Mouse (Mus musculus) hindbrain, embryonic 11.5 days (tissue): ENCODE measurements around the gene Dok4. TPM values are rescaled to one million over a fixed set of nuclear protein-coding genes. Genes with fewer than 3 reads are reported as not detected.
A peak's percentile ranks its signal among the peaks of the same experiment; 100 is the strongest.

ENCODE experiments used
- ATAC-seq: fragments of 200-750 bp; cut with Nextera tagmentation; 2 replicates; pipeline ENCODE4 v1.8.0; 2017; ENCODE audit warnings: mild to moderate bottlenecking, moderate TSS enrichment, moderate library complexity; ENCODE audit not compliant: low FRiP score
- DNase-seq: peaks from one replicate; pipeline ENCODE4 v3.0.0-alpha.2; 2015; ENCODE audit warnings: low spot score
- H3K27ac ChIP-seq: fragments of 300-500 bp; sonication (generic); 2 replicates; pipeline ENCODE4 v1.5.1; 2014; ENCODE audit warnings: mild to moderate bottlenecking, low read depth, low read length
- H3K27me3 ChIP-seq: fragments of 300-500 bp; sonication (generic); 2 replicates; pipeline ENCODE4 v1.6.1; 2014; ENCODE audit warnings: mild to moderate bottlenecking, low read length, moderate library complexity, mixed read lengths; ENCODE audit not compliant: control insufficient read depth, insufficient read depth
- H3K36me3 ChIP-seq: fragments of 300-500 bp; sonication (generic); 2 replicates; pipeline ENCODE4 v1.6.1; 2014; ENCODE audit warnings: mild to moderate bottlenecking, low read length, moderate library complexity, mixed read lengths; ENCODE audit not compliant: control insufficient read depth, insufficient read depth
- H3K4me1 ChIP-seq: fragments of 300-500 bp; sonication (generic); replicated peaks from 2 replicates; pipeline ENCODE4 v1.6.1; 2014; ENCODE audit warnings: low read length, mixed read lengths; ENCODE audit not compliant: control insufficient read depth, insufficient read depth
- H3K4me2 ChIP-seq: fragments of 300-500 bp; sonication (generic); replicated peaks from 2 replicates; pipeline ENCODE4 v1.6.1; 2014; ENCODE audit warnings: mild to moderate bottlenecking, low read depth, low read length
- H3K4me3 ChIP-seq: fragments of 300-500 bp; sonication (generic); 2 replicates; pipeline ENCODE4 v1.5.1; 2014; ENCODE audit warnings: low read depth, low read length
- H3K9ac ChIP-seq: fragments of 300-500 bp; sonication (generic); 2 replicates; pipeline ENCODE4 v1.6.1; 2014; ENCODE audit warnings: low read depth, low read length
- H3K9me3 ChIP-seq: fragments of 300-500 bp; sonication (generic); 2 replicates; pipeline ENCODE4 v1.6.1; 2016; ENCODE audit warnings: low read length; ENCODE audit not compliant: control insufficient read depth
- WGBS: fragments of 180-500 bp; shearing (Covaris S2); extraction: QIAGEN DNeasy Blood & Tissue Kit; methylation state at CpG from one replicate; pipeline ENCODE4 v1.1.7; 2014; 5-methylcytosine and 5-hydroxymethylcytosine counted together
- polyA plus RNA-seq: library from polyadenylated mRNA; unstranded; fragments of >200 nt; fragmentation: Nextera tagmentation; extraction: Ambion mirVana; gene quantifications from 2 replicates; pipeline ENCODE4 v1.2.1, GENCODE M21; 2014

Gene Dok4
- polyA plus RNA-seq, 1 experiment from 2014 or later: 14.7 TPM

DNA sequence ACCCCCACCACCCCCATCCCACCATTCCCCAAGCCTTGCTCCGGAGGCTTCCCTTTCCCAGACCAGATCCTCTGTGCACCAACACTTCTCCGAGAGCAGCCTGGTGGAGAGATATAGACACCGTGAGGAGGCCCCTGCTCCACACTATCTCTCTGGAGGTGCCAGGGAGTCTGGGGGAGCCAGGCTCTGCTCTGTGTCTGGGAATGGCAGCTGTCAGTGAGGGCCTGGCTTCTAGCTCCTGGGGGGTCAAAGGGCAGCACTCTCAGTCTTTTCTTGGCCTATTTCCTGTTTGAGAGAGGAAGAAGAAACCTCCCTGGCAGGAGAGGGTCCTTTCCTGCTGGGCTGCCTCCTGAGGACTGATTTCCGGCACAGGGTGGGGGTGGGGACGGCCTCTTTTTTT is 24.9 kb upstream of the Dok4 start:
- no peaks in the 10 kb centered on the region for H3K4me1 ChIP-seq
- H3K27ac ChIP-seq: no peak overlapping the region
- ATAC-seq (no peak), DNase-seq (no peak)
- H3K27me3 ChIP-seq: no peaks in the 10 kb centered on the region; the same call in 1 of the 2 replicates
- WGBS: 22% methylated on average over 5 of the region's 5 CpGs
- no peaks in the 10 kb centered on the region for H3K36me3 ChIP-seq
- H3K4me3 ChIP-seq: no peak overlapping the region
- no peak overlapping the region for H3K4me2 ChIP-seq
- H3K9me3 ChIP-seq: no peaks in the 10 kb centered on the region
- no peak overlapping the region for H3K9ac ChIP-seq

DNA sequence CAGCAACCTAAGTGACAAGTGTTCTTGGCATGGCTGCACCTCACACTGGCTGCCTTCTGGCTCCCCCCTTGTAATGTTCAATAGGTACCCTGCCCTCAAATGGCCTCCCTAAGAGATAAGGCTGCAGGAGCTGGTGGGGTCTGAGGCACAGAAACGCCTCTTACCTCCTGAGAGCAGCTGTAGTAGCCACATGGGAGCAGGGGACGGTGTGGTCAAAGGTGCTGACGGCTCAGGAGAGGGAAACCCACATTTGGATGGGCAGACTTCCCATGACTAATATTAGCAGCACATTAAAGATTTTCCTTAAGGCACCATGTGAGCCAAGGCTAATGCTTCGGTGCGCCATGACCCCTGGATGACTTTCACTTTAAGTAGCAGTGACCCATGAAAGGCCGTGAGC is 24.5 kb upstream of the Dok4 start:
- no peaks in the 10 kb centered on the region for H3K9me3 ChIP-seq
- H3K4me2 ChIP-seq: no peak overlapping the region
- H3K36me3 ChIP-seq: no peaks in the 10 kb centered on the region
- no peaks in the 10 kb centered on the region; the same call in 1 of the 2 replicates for H3K27me3 ChIP-seq
- 16% methylated on average over 6 of the region's 6 CpGs for WGBS
- ATAC-seq (no peak), DNase-seq (no peak)
- H3K4me1 ChIP-seq: no peaks in the 10 kb centered on the region
- no peak overlapping the region for H3K9ac ChIP-seq
- no peak overlapping the region for H3K4me3 ChIP-seq
- H3K27ac ChIP-seq: no peak overlapping the region

DNA sequence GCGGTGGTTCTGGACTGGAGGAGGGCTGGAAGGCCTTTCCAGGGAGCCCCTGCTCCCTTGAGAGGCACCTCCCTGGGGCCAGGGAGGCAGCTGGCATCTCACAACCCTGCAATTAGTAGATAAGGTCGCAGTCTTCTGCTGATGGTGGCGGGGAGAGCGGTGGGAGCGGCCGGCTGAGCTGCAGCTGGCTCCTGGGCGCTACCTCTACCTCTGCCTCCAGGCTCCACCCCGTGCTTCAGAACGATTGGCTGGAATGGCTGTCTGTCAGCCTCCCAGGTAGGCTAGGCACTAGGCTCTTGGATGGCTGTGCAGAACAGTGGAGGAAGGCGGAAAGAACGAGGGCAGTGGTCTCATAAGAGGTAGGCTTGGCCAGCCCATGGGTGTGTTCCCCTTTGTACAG is 23.1 kb upstream of the Dok4 start:
- no peaks in the 10 kb centered on the region; the same call in 1 of the 2 replicates for H3K27me3 ChIP-seq
- H3K4me3 ChIP-seq: no peak overlapping the region
- no peak overlapping the region for H3K4me2 ChIP-seq
- H3K27ac ChIP-seq: no peak overlapping the region
- no peaks in the 10 kb centered on the region for H3K36me3 ChIP-seq
- ATAC-seq (peak; percentile 18; the same call in 1 of the 2 replicates), DNase-seq (no peak)
- H3K9ac ChIP-seq: 0 out of 2 replicates have a peak overlapping the region, but pooled peaks have one; percentile 27
- H3K9me3 ChIP-seq: no peaks in the 10 kb centered on the region
- no peaks in the 10 kb centered on the region for H3K4me1 ChIP-seq
- 9% methylated on average over 11 of the region's 11 CpGs for WGBS

DNA sequence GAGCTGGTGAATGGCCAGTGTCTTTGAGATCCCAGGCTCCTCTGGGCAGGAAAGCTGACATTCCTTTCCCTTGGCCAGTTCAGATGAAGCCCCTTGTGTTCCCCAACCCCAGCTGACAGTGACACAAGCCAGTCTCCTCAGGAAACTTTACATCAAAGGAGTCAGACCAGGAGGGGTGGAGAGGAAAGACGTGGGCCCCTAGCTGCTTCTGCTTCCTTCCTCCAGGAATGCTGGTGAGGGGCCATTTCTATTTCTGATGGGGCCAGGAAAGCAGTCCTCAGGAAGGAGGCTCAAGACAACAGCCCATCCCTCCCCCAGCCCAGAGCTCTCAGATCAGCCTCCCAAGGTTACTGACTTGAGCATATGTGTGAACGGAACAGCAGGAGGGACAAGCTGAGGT is 16.8 kb upstream of the Dok4 start:
- DNase-seq (no peak), ATAC-seq (no peak)
- Histone ChIP-seq H3K9me3 (no peaks in the 10 kb centered on the region), H3K27ac (no peak overlapping the region), H3K36me3 (no peaks in the 10 kb centered on the region), H3K4me3 (no peak overlapping the region), H3K27me3 (no peaks in the 10 kb centered on the region), H3K9ac (no peak overlapping the region), H3K4me1 (no peaks in the 10 kb centered on the region), H3K4me2 (no peak overlapping the region)
- WGBS: 51% methylated on average over 2 of the region's 2 CpGs

DNA sequence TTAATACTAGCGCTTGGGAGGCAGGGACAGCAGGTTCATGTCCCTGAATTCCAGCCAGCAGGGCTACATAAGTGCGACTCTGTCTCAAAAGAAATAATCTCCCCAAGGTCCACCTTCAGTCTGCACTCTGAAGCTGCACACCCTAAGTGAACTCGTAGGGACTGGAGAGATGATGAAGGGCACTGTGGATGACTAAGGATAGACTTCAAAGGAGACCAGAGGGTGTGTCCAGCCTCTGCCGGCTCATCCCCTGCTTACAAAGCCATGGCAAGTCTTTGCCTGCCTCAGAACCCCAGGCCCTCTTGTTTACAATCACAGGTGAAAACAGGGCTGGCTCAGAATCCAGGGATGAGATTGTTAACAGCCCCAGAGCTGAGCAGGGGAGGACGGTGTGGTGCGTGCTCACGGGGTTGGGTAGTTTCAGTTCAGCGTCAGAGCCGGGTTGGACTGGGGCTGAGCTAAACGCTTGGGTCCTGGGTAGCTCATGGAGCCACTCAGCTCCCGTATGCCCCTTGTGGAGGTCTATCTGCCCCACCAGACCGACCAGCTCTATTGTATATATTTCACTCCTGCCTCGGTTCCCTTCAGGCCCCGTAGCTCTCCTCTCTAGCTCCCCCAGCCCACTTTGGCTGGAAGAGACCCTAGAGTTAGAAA is 12.4 kb upstream of the Dok4 start:
- Histone ChIP-seq H3K4me1 (no peaks in the 10 kb centered on the region), H3K36me3 (no peaks in the 10 kb centered on the region), H3K4me3 (no peak overlapping the region), H3K9me3 (no peaks in the 10 kb centered on the region), H3K4me2 (no peak overlapping the region), H3K27me3 (no peaks in the 10 kb centered on the region), H3K27ac (no peak overlapping the region), H3K9ac (no peak overlapping the region)
- WGBS: 48% methylated on average over 14 of the region's 14 CpGs
- DNase-seq (no peak), ATAC-seq (no peak)

DNA sequence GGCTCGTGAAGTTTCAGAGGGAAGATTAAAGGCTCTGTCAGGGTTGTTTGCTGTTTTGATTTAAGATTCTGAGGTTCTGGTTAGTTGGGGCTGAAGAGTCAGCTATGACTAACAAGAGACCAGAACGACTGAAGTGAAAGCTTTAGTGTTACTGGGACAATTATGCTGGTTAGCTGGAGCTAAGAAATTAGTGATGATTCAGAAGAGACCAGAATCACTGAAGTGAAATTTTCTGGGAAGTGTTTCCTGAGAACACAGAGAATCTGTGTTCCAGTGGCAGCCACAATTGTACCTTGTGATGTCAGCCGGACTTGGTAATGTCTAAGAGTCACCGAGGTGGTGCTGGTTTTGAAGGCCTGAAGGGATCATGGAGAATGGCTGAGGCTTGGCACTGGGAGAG is 4.6 kb upstream of the Dok4 start:
- H3K36me3 ChIP-seq: no peaks in the 10 kb centered on the region
- WGBS: 73% methylated on average over 4 of the region's 4 CpGs
- ATAC-seq (no peak), DNase-seq (no peak)
- H3K9me3 ChIP-seq: no peaks in the 10 kb centered on the region
- H3K4me2 ChIP-seq: no peak overlapping the region
- H3K4me3 ChIP-seq: no peak overlapping the region
- peaks cover 3% of the 10 kb centered on the region; the same call in 1 of the 2 replicates for H3K4me1 ChIP-seq
- H3K27me3 ChIP-seq: peaks cover under 1% of the 10 kb centered on the region; the same call in 1 of the 2 replicates
- H3K27ac ChIP-seq: no peak overlapping the region
- no peak overlapping the region for H3K9ac ChIP-seq

DNA sequence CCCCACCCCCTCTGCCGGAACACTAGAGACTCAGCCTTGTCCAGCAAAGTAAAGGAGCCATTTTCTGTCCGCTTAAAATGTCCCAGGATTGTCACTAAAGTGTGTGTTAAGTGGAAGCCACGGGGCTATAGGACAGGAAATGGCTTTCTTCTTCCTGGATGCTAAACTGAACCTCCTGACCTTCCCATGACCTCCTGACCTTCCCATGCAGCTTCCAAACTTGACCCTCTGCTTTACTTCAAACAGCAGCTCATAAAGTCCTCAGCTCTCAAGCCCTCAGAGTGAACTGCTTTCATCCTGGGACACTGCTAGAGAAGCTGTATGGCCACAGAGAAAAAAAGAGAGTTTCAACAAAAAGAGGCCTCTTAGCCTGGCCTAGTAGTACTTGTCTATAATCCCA is 690 bp upstream of the Dok4 start:
- no peak overlapping the region for H3K27ac ChIP-seq

DNA sequence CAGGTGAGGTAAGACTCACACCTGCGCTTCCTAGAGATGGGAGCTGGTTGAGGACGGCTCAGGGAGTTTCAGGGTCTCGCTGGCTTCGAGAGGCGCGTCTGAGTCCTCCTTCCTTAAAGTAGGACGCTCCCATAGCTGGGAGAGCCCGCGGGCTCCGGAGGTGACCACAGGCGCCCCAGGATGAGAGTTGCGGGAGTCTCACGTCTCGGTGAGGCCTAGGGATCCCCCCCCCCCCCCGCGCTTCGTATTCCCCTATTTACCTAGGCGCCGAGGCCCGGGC is 319 bp downstream of the Dok4 start:
- peak overlapping the region; percentile 95 for H3K4me2 ChIP-seq
- H3K4me3 ChIP-seq: peak overlapping the region; percentile 55
- 0% methylated on average over 11 of the region's 20 CpGs for WGBS
- DNase-seq (peak; percentile 30), ATAC-seq (no peak)
- peaks cover 10% of the 10 kb centered on the region for H3K4me1 ChIP-seq
- H3K9ac ChIP-seq: peak overlapping the region; percentile 65
- H3K27me3 ChIP-seq: peaks cover 17% of the 10 kb centered on the region
- H3K27ac ChIP-seq: peak overlapping the region; percentile 42; the same call in 1 of the 2 replicates
- H3K36me3 ChIP-seq: no peaks in the 10 kb centered on the region
- no peaks in the 10 kb centered on the region for H3K9me3 ChIP-seq

More for the DNA sequence above, 690 bp upstream of the Dok4 start:
- no peak for ATAC-seq
- H3K4me2 ChIP-seq: no peak overlapping the region
- H3K4me3 ChIP-seq: no peak overlapping the region
- DNase-seq: no peak
- H3K9me3 ChIP-seq: no peaks in the 10 kb centered on the region
- H3K36me3 ChIP-seq: no peaks in the 10 kb centered on the region
- H3K4me1 ChIP-seq: peaks cover 8% of the 10 kb centered on the region
- peaks cover 17% of the 10 kb centered on the region for H3K27me3 ChIP-seq
- no peak overlapping the region for H3K9ac ChIP-seq
- WGBS: 42% methylated on average over 3 of the region's 3 CpGs

DNA sequence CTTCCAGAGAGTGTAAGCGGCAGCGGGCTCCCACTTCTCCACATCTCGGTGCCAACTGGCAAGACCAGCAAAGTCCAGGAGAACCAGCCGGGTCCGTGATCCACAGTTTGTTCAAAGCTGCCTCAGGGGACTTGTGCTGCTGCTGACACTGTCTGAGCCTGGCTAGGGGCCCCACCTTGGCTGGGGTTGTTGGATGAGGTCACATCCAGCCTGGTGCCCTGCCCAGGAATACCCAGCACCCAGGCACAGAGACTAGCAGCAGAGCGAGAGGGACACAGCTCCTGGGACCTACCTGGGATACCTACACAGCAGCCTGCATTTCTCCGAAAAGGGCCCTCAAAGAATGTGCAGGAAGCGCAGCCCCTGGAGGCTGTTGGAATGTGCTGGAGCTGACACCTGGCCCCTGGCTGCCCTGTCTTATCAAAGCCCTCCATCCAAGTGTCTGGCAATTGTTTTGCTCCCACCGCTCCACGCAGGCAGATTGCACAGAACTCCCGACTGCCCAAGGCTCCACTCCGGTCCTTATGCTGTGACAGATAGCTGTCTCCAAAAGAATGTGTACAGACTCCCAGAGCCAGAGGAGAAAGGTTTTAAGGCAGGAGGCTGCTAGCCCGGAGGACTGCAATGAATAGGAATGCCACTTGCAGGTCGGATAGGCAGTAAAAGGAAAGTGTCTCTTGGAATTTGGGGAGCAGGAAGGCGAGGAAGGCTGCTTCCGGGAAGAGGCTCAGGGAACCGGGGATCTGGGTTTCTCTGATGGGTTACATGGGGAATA is 847 bp downstream of the Dok4 start:
- H3K9ac ChIP-seq: peak overlapping the region; percentile 65
- H3K4me1 ChIP-seq: peaks cover 10% of the 10 kb centered on the region
- H3K36me3 ChIP-seq: no peaks in the 10 kb centered on the region
- H3K4me2 ChIP-seq: peak overlapping the region; percentile 95
- peak overlapping the region; percentile 55 for H3K4me3 ChIP-seq
- WGBS: 20% methylated on average over 17 of the region's 17 CpGs
- H3K27ac ChIP-seq: no peak overlapping the region
- no peak for ATAC-seq
- peaks cover 17% of the 10 kb centered on the region for H3K27me3 ChIP-seq
- no peaks in the 10 kb centered on the region for H3K9me3 ChIP-seq
- peak; percentile 28 for DNase-seq
